Mouse (Mus musculus) colon, adult 2 months (tissue): ENCODE results near the gene A26c2. TPM values are rescaled to one million over a fixed set of nuclear protein-coding genes. Genes with fewer than 3 reads are reported as not detected.

Source experiments
- polyA plus RNA-seq: library from polyadenylated mRNA; depleted of rRNA; stranded (reverse); fragments of >200 nt; gene quantifications from 2 replicates; pipeline ENCODE4 v1.2.3, GENCODE M21; 2012; rRNA removed

Gene A26c2
- not detected in 2 replicates for polyA plus RNA-seq

DNA sequence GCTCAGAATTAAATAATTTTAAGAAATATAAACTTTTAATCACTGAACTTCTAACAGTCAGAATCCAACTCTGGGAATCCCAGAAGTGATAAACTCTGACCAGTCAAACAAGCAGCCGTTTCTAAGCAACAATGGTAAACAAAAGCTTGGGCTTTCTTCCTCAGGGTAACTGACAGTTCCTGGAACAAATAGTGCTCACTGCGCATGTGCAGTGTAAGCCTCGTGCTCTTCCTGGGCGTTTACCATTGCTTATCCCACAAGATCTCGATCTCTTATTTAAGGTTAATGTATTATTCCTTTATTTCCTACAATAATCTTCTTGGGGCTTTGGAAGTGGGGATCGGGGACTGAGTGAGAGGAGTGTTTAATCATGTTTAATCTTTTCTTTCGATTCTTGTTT lies at the start of gene A26c2:
Gene A26c2, minus strand, starts transcription at position 101 of the 400 bp plus-strand sequence.

